Mouse (Mus musculus) c-Kit-positive CD71-negative TER-119-negative erythroid progenitor cells, embryonic 14.5 days (primary cell): ENCODE measurements around the gene Taf1b.

Experiments used
- DNase-seq: peaks from one replicate; pipeline ENCODE4 v3.0.0-alpha.2; 2013; ENCODE audit warnings: low read depth

Taf1b gene

GRCm38 (mm10) chr12:24603266-24603665 lies 105.1 kb downstream of the Taf1b start:
- DNase-seq = peak; percentile 60

- DNase-seq = no peak
These were observed 108.0 kb downstream of the Taf1b start for GRCm38 (mm10) chr12:24606166-24606565.
